Mouse (Mus musculus): Measurements from ENCODE around the gene Pkd1l3. TPM values are rescaled to one million over a fixed set of nuclear protein-coding genes. Genes with fewer than 3 reads are reported as not detected.
A peak's percentile ranks its signal among the peaks of the same experiment; 100 is the strongest.

Pkd1l3 gene
- polyA plus RNA-seq, 1 experiment from 2014 or later, result 0.10 TPM

DNA sequence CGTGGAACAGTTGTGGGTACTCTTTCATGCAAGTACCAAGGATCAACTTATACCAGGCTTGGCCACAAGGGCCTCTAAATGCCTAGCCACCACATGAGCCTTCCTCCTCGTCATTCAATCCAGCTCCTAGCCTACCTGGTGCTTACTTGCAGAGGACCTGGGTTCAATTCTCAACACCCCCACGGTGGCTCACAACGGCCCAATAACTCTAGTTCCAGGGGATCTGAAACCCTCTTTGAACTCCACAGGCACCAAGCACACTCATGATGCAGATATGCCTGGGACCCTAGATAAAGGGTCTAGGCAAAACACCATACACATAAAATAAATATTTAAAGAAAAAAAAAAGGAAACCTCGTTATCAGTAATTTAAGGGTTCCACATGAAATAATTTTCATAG lies 77.5 kb downstream of the Pkd1l3 start:
- no peak overlapping the region for H3K27ac ChIP-seq (ENCODE audit: low read length)
- peaks cover 21% of the 10 kb centered on the region for H3K4me1 ChIP-seq (ENCODE audit: insufficient read depth, low read length)
- H3K9me3 ChIP-seq (ENCODE audit: low read length), result no peaks in the 10 kb centered on the region
- H3K9ac ChIP-seq (replicated peaks; ENCODE audit: low read length), result peak overlapping the region; percentile 96
- WGBS, result 51% methylated on average over 5 of the region's 5 CpGs
- H3K27me3 ChIP-seq (ENCODE audit: insufficient read depth, low read length), result no peaks in the 10 kb centered on the region
- peak overlapping the region; percentile 80 for H3K4me2 ChIP-seq (replicated peaks; ENCODE audit: low read depth, low read length)
- H3K36me3 ChIP-seq (ENCODE audit: insufficient read depth, low read length), result no peaks in the 10 kb centered on the region
- H3K4me3 ChIP-seq (ENCODE audit: low read length), result peak overlapping the region; percentile 86
- no peak for ATAC-seq (ENCODE audit: low FRiP score, low TSS enrichment)

- peak; percentile 77 for ATAC-seq (ENCODE audit: low FRiP score, low TSS enrichment)
- Histone ChIP-seq H3K4me3 (ENCODE audit: low read length) (peak overlapping the region; percentile 86), H3K4me1 (ENCODE audit: insufficient read depth, low read length) (peaks cover 21% of the 10 kb centered on the region), H3K9ac (replicated peaks; ENCODE audit: low read length) (peak overlapping the region; percentile 96), H3K4me2 (replicated peaks; ENCODE audit: low read depth, low read length) (peak overlapping the region; percentile 80), H3K9me3 (ENCODE audit: low read length) (no peaks in the 10 kb centered on the region), H3K27ac (ENCODE audit: low read length) (peak overlapping the region; percentile 86), H3K36me3 (ENCODE audit: insufficient read depth, low read length) (no peaks in the 10 kb centered on the region), H3K27me3 (ENCODE audit: insufficient read depth, low read length) (no peaks in the 10 kb centered on the region)
- WGBS, result under 1% methylated on average over 38 of the region's 38 CpGs
Measured at GRCm38 (mm10) chr8:109692443-109693145, 78.3 kb downstream of the Pkd1l3 start.

- Histone ChIP-seq H3K36me3 (ENCODE audit: insufficient read depth, low read length) (no peaks in the 10 kb centered on the region), H3K4me2 (replicated peaks; ENCODE audit: low read depth, low read length) (peak within 1 kb of the TSS; percentile 82), H3K9ac (replicated peaks; ENCODE audit: low read length) (peak within 1 kb of the TSS; percentile 96), H3K9me3 (ENCODE audit: low read length) (no peaks in the 10 kb centered on the region), H3K27ac (ENCODE audit: low read length) (peak within 1 kb of the TSS; percentile 86), H3K4me1 (ENCODE audit: insufficient read depth, low read length) (peaks cover 21% of the 10 kb centered on the region), H3K4me3 (ENCODE audit: low read length) (peak within 1 kb of the TSS; percentile 86), H3K27me3 (ENCODE audit: insufficient read depth, low read length) (no peaks in the 10 kb centered on the region)
- under 1% methylated on average over 57 of the region's 57 CpGs for WGBS
- ATAC-seq (ENCODE audit: low FRiP score, low TSS enrichment), result peak; percentile 98
Measured at GRCm38 (mm10) chr8:109693146-109693900, 79.0 kb downstream of the Pkd1l3 start, which contains the start of gene Ist1. Ist1 (minus strand) TSS chr8:109693260.

DNA sequence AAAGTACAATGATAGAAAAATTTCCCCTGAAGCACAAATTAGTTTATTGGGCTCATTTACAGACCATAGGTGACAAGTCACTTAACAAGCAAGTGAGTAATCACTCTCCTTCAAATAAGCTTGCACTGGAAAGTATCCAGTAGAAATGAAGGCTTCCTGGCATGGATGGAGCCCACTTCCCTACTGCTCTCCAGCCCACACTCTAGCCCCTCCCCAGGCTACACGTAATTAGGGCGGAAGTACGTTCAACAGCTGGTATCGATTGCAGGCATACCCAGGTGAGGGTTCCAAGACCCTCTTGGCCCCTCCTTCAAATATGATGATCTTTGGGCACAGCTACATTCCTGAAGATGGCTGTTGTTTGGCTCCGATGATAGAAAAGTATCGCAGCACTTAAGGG lies 79.8 kb downstream of the Pkd1l3 start:
- Histone ChIP-seq H3K9me3 (ENCODE audit: low read length) (no peaks in the 10 kb centered on the region), H3K4me3 (ENCODE audit: low read length) (no peak overlapping the region), H3K4me1 (ENCODE audit: insufficient read depth, low read length) (peaks cover 21% of the 10 kb centered on the region), H3K36me3 (ENCODE audit: insufficient read depth, low read length) (no peaks in the 10 kb centered on the region), H3K9ac (replicated peaks; ENCODE audit: low read length) (no peak overlapping the region), H3K27me3 (ENCODE audit: insufficient read depth, low read length) (no peaks in the 10 kb centered on the region), H3K27ac (ENCODE audit: low read length) (no peak overlapping the region), H3K4me2 (replicated peaks; ENCODE audit: low read depth, low read length) (peak overlapping the region; percentile 82)
- WGBS, result 37% methylated on average over 6 of the region's 6 CpGs
- ATAC-seq (ENCODE audit: low FRiP score, low TSS enrichment), result no peak

DNA sequence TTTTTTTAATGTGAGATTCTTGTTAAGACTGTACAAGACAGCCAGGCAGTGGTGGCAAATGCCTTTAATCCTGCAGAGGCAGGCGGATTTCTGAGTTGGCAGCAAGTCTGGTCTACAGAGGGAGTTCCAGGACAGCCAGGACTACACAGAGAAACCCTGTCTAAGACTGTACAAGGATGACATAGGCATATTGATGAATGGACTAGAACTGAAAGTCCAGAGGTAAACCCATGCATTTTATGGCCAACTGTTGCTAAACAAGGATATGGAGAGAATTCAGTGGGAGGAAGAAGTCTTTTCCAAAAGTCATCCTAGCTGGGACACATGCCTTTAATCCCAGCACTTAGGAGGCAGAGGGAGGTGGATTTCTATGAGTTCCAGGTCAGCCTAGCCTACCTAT lies 83.4 kb downstream of the Pkd1l3 start:
- WGBS, result 67% methylated on average over 1 of the region's 1 CpGs
- ATAC-seq (ENCODE audit: low FRiP score, low TSS enrichment), result no peak
- H3K9me3 ChIP-seq (ENCODE audit: low read length), result no peaks in the 10 kb centered on the region

DNA sequence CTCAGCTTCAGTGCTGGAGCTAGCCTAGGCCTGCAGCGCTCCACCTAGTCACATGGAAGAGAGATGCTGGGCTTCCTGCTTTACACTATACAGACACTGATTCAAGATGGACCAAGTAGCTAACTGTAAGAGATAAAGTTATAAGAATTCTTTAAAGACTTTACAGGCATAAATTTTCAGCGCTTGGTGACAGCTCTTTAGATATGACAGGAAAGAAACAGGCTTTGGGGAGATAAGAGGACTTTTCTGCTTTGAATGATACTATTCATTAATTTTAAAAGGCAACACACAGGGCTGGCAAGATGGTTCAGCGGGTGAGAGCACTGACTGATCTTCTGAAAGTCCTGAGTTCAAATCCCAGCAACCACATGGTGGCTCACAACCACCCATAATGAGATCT lies 84.2 kb downstream of the Pkd1l3 start:
- Histone ChIP-seq H3K27me3 (ENCODE audit: insufficient read depth, low read length) (no peaks in the 10 kb centered on the region), H3K27ac (ENCODE audit: low read length) (no peak overlapping the region), H3K36me3 (ENCODE audit: insufficient read depth, low read length) (no peaks in the 10 kb centered on the region), H3K9me3 (ENCODE audit: low read length) (no peaks in the 10 kb centered on the region), H3K9ac (replicated peaks; ENCODE audit: low read length) (no peak overlapping the region), H3K4me2 (replicated peaks; ENCODE audit: low read depth, low read length) (no peak overlapping the region), H3K4me1 (ENCODE audit: insufficient read depth, low read length) (0 out of 2 replicates have a peak, but pooled peaks cover 5% of the 10 kb centered on the region), H3K4me3 (ENCODE audit: low read length) (no peak overlapping the region)
- 79% methylated on average over 3 of the region's 3 CpGs for WGBS
- ATAC-seq (ENCODE audit: low FRiP score, low TSS enrichment), result no peak

More for the DNA sequence above, 83.4 kb downstream of the Pkd1l3 start:
- Histone ChIP-seq H3K27me3 (ENCODE audit: insufficient read depth, low read length) (no peaks in the 10 kb centered on the region), H3K4me2 (replicated peaks; ENCODE audit: low read depth, low read length) (no peak overlapping the region), H3K27ac (ENCODE audit: low read length) (no peak overlapping the region), H3K4me3 (ENCODE audit: low read length) (no peak overlapping the region), H3K9ac (replicated peaks; ENCODE audit: low read length) (no peak overlapping the region), H3K4me1 (ENCODE audit: insufficient read depth, low read length) (0 out of 2 replicates have a peak, but pooled peaks cover 5% of the 10 kb centered on the region), H3K36me3 (ENCODE audit: insufficient read depth, low read length) (no peaks in the 10 kb centered on the region)

- ATAC-seq (ENCODE audit: low FRiP score, low TSS enrichment), result no peak; the same call in 1 of the 2 replicates
- peaks cover 18% of the 10 kb centered on the region for H3K36me3 ChIP-seq (ENCODE audit: insufficient read depth, low read length)
- peak overlapping the region; percentile 95 for H3K4me2 ChIP-seq (replicated peaks; ENCODE audit: low read depth, low read length)
- no peaks in the 10 kb centered on the region for H3K27me3 ChIP-seq (ENCODE audit: insufficient read depth, low read length)
- peak overlapping the region; percentile 100 for H3K9ac ChIP-seq (replicated peaks; ENCODE audit: low read length)
- no peak overlapping the region; the same call in 1 of the 2 replicates for H3K27ac ChIP-seq (ENCODE audit: low read length)
- H3K9me3 ChIP-seq (ENCODE audit: low read length), result no peaks in the 10 kb centered on the region
- 8% methylated on average over 24 of the region's 24 CpGs for WGBS
- peaks cover 27% of the 10 kb centered on the region for H3K4me1 ChIP-seq (ENCODE audit: insufficient read depth, low read length)
- peak overlapping the region; percentile 96 for H3K4me3 ChIP-seq (ENCODE audit: low read length)
Measured at GRCm38 (mm10) chr8:109704565-109705319, 90.4 kb downstream of the Pkd1l3 start.

DNA sequence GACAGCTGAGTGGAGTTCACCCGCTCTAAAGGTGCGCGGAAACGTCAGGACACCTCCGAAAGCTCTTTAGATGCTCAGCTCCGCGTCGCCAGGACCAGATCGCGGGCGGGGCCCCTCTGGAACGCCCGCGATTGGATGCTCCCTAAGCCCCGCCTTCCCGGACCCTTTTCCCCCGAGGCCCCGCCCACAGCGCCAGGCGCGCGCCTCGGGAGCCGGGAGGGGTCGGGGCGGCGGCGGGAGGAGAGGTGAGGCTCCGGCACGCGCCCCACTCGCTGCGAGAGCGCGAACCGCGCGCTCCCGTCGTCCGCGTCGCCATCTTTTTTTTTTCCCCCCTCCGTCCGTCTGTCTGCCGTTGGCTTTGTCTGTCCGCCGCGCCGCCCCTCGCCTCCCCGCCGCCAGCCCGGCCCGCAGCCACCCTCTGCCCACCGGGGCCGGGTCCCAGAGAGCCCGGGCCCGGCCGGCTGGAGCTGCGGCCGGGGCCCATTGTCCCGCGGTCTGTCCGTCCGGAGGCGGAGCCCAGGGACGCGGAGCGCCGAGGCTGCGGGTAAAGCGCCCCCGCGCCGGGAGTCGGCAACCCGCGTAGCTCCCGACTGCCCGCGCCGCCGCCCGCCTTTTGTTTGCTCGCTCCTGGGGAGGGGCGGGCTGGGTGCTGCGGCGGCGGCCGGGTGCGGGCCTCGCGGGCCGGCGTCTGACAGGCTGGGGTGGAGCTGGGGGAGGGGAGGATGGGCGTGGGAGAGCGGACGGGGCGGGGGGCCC lies 91.2 kb downstream of the Pkd1l3 start, which contains the start of gene Zfp821:
Zfp821 (plus strand) TSS at position 227 of the 756 bp plus-strand sequence.
- Histone ChIP-seq H3K4me3 (ENCODE audit: low read length) (peak within 1 kb of the TSS; percentile 96), H3K27ac (ENCODE audit: low read length) (peak within 1 kb of the TSS; percentile 94), H3K4me2 (replicated peaks; ENCODE audit: low read depth, low read length) (peak within 1 kb of the TSS; percentile 95), H3K4me1 (ENCODE audit: insufficient read depth, low read length) (peaks cover 27% of the 10 kb centered on the region), H3K9ac (replicated peaks; ENCODE audit: low read length) (peak within 1 kb of the TSS; percentile 100), H3K36me3 (ENCODE audit: insufficient read depth, low read length) (peaks cover 24% of the 10 kb centered on the region), H3K27me3 (ENCODE audit: insufficient read depth, low read length) (no peaks in the 10 kb centered on the region), H3K9me3 (ENCODE audit: low read length) (no peaks in the 10 kb centered on the region)
- ATAC-seq (ENCODE audit: low FRiP score, low TSS enrichment), result peak; percentile 90
- WGBS, result under 1% methylated on average over 56 of the region's 100 CpGs

Data from kidney, embryonic 16.5 days (tissue).